Mouse (Mus musculus) T-helper 1 cell (primary cell): ENCODE measurements around the gene Plxnb2.

Source experiments
- in situ Hi-C: fragments of 300-600 bp; cut with MboI, MseI; formaldehyde crosslinking; loops from one replicate; pipeline ENCODE4 v1.15.1; 2025; ENCODE audit warnings: high pct_unique_total_duplicates

Gene Plxnb2

DNA sequence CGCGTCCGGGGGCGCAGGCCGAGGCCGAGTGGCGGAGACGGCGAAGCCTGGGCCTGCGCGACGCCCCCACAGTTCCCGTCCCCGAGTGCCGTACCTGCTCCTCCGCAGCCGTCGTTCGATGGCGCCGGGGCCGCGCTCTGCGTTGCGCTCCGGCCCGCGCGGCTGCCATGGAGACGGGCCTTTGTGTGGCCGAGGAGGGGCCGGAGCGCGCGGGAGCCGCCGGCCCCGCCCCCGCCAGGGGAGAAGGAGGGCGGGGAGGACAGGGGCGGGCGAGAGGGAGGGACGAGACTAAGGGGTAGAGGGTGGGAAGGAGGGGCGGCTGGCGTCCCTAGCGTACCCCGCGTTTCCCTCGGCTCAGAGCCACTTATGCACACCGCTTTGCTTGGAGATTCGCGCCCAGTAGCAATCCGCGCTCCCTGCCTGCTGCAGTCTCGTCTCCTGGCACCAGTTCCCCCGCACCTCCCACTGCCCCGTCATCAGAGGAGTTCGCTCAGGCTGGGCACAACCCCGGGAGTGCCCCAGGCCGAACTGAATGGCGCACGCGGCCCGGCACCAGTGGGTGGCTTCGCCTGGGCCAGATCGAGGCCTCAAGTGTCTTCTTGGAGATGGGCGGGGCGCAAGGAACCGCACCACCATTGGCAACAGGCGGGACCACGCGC lies at the start of gene Plxnb2:
Plxnb2 (minus strand) TSS at position 218 of the 659 bp plus-strand sequence.
- in situ Hi-C loops: no loop called here

DNA sequence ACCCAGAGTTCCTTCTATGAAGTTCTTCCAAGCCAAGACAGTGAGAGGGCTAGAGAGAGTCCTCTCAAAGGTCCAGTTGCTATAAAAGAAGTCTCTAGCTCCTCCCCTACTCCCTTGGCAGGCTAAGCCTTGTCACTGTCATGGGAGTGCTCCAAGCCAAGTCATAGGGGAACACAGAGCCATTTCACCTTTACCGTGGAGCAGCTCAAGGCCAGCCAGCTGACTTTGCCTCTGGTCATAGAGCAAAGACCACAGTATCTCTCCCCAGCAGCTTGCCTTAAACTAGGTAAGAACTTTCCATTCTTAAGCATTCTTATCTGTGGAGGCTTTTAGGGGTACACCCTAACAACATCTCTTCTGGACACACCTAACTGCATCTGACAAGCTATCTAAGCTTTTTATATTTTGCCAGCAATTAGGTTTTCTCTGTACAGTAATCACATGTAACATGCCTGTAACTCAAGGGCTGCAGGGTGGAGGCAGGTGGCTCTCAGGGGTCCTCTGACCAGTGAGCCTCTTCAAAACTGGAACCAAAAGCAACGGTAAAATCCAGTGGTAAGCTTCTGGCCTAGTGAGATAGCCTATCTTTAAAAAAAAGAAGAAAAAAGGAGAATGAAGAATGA lies 35.1 kb upstream of the Plxnb2 start:
- in situ Hi-C loops: no loop called here

DNA sequence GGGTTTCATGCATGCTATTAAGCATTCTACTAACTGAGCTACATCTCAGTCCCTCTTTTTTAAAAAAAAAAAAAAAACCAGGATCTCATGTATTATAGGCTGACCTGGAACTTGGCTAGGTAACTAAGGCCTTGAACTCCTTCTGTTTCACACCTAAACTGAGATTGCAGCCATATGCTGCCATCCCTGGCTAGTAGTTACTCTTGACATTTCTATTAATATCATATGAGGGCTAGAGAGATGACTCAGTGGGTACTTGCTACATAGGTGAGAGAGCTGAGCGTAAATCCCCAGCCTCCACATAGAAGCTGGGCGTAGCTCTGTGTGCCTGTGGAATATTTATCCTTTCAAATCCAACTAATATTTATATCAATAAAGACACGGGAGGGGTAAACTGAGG lies 34.4 kb upstream of the Plxnb2 start:
- in situ Hi-C loops: no loop called here

DNA sequence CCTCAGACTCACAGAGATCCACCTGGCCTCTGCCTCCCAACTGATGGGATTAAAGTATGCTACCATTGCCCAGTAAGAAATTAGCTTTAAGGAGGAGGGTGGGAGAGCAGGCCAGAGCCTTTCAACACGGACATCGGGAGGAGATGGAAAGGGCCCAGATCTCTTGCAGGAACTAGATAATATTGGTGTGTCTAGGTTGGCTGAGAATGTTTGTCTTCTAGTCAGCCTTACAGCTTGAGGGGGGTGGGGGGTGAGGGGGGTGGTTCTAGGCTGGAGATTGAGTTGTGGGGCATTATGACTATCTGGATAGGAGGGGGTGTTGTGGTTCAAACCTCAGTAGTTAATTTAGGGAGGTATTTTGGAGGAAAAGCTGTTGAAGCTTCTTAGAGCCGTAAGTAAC lies 32.9 kb upstream of the Plxnb2 start:
- in situ Hi-C loops: no loop called here

DNA sequence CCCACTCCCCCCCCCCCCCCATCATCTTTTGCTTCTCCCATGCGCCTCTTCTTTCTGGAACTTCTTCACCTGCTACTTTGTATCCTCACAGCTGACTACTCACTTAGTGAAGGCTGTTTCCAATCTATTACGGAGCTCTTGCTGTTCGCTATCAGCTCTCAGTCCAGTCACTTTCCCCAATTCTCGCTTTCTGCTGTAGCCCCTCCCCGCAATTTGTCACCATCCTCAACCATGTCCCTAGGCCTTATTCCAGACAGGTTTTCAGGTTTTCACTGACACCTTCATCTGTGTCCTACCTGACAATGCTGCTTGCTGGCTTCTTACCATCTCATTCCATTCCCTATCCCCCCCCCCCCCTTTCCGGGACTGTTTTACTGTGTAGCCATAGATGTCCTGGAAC lies 31.9 kb upstream of the Plxnb2 start:
- in situ Hi-C loops: no loop called here

DNA sequence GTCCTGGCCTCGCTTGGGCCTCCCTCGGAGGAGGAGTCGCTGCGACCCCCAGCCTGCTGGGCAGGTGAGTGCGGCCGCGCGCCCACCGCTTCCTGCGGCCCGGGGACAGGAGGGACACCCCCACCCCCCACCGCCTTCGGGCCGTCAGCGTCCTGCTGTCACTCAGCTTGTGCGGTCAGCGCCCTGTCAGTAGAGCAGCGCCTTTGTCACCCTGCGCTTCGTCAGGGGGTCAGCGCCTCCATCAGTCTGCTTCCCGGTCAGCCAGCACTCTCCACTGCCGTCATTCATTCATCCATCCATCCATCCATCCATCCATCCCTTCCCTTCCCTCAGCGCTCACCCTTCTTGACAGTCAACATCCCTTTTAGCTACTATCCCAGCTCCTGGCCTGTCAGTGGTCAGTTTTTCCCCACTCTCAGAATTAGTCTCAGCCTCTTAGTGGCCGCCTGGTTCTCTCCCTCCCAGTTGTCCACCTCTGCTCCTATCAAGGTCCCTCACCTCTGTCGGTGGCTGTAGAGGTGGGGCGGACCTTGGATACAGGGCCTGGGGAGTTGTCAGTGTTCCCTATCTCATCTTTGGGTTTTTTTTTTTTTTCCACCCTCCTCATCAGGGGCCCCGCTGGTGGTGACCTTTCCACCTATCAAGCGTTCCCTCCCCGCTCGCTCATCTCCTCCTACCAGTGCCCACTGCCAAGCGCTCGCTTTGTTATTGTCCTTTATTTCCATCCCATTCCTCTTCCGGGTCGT lies 31.3 kb upstream of the Plxnb2 start:
- in situ Hi-C loops: no loop called here

DNA sequence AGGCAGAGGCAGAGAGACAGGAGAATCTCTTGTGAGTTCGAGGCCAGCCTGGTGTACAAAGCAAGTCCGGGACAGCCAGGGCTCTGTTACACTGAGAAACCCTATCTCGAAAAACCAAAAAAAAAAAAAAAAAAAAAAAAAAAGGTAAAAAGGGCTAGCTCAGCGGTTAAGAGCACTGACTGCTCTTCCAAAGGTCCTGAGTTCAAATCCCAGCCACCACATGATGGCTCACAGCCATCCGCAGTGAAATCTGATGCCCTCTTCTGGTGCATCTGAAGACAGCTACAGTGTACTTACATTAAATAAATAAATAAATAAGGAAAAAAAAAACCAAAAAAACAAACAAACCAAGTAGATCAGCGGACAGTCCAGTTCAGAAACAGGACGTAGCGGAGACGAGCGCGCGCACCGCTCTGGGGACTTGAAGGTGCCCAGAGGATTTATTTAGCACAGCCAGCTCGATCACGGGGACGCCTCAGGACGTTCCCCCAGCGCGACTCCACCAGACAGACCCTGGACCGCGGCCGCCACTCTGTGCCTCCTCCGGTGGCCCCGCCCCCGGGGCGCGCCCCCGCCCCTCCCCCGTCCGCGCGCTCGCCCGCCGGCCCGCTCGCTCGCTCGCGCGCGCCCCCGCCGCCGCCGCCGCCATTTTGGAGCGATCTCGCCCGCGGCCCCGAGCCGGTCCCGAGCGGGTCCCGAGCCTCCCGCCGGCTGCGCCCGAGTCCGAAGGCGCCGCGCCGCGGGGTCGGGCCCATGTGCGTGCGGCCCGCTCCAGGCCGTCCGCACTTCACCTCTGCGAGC lies 30.5 kb upstream of the Plxnb2 start, which contains the start of gene Ppp6r2:
Ppp6r2 (plus strand) TSS at position 639 of the 801 bp plus-strand sequence.
- in situ Hi-C loops: no loop called here

DNA sequence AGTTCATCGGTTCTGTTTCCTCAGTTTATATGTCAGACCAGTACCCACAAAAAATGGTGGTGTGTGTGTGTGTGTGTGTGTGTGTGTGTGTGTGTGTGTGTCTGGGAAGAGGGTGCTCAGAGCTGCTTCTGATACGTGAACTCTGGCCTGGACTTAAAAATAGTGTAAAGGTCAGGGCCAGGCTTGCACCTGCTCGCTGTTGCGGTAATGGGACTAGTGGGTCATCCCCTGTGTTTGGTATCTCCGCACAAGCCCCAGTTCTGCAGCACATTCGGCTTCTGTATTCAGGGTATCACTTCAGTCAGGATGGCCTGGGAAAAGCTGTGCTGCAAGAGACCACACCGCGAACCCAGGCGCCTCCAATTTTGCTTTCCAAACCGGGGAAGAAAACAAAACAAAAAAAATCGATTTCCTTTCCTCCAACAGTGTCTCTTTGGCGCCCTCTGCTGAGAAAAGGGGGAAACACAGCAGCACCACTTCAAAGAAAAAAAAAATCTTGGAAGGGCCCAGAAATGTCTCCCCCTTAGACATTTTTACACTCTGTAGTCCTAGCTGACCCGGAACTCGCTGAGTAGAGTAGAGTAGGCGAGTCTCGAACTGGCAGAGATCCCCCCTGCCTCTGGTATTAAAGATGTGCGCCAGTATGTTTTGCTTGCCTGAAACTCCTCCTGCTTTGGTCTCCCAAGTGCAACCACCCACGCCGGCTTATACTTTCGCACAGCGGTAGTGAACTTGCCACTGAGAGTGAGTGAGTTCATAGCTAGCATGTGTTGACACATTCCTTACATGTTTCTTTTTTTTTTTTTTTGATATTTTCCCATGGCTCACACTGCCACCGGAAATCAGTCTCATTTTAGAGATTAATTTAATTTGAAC lies 29.5 kb upstream of the Plxnb2 start:
- in situ Hi-C loops: no loop called here

DNA sequence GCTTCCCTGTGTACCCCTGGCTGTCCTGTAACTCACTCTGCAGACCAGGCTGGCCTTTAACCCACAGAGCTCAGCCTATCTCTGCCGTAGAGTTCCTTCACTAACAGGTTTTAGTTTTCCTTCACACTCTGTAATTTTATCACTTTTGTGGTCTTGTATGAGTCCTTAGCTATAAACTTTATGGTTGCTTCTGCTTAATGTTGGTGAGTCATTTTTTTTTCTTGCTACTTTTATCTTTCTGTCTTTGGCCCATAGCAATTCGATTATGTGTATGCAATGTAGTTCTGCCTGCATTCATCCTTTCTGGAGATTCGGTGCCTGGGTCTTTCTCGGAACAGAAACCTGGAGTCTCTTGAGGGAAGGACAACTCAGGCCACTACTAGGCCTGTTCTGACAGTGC lies 26.9 kb upstream of the Plxnb2 start:
- in situ Hi-C loops: no loop called here

DNA sequence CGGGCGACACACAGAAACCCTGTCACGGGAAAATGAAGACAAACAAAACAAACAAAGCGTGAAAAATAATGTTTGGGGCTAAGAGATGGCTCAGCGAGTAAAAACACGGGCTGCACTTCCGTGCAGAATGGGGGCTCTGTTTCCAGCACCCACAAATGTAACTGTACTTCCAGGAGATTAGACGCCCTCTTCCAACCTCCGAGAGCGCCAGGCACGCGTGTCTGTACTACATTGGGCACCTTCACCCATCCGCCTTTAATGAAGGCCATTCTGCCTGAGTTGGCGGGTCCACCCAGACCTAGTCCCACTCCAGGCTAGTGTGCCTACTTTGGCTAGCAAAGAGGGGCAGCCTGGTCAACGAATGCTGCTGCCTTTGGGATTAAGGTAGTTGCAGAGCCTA lies 16.5 kb upstream of the Plxnb2 start:
- in situ Hi-C loops: no loop called here

DNA sequence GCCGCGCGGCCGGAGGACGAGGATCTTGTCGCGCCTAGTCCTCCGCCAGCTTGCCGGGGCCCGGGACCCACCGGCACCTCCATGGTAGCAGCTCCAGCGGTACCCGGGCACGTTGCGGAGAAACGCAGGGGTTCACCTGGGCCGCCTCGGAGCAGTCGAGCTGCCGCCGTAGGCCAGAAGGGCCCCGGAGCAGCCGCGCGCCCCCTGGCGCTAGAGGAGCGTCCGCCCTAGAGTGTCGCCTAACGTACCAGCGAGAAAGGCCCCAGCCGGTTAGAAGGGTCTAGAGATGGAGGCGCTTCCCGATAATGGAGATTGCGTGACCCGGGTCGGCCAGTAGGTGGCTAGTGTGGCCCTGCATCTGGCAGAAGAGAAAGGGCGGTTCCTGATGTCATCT lies 15.7 kb upstream of the Plxnb2 start, which contains the start of gene Dennd6b:
Dennd6b (minus strand) TSS at position 184 of the 394 bp plus-strand sequence.
- in situ Hi-C loops: no loop called here

DNA sequence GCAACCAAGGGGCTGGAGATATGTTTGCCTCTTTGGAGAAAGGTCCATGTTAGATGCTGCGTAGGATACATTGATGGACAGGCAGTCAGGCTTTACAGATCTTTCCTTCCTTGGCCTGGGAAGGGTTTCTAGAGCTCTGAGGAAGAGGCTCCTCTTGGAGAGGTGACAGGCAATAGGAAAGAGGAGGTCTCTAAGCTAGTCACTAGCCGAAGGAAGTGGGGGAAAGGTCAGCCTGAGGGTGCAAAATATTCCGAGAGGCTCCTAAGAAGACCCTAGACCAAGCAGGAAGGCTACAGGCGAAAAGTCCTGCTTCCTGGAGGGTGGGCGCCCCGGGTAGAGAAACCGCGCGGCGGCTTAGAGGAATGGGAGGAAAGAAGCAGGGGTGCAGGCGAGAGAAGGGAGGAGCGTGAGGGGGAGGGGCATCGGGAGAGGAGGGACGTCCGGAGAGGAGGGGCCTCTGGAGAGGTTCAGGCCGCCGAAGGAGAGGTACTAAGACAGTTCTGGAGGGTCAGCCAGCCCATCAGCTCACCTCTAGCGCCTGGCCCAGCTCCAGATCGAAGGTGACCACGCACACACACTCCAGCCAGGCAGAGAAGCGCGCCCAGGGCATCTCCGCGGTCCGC lies 15.2 kb upstream of the Plxnb2 start:
- in situ Hi-C loops: no loop called here

DNA sequence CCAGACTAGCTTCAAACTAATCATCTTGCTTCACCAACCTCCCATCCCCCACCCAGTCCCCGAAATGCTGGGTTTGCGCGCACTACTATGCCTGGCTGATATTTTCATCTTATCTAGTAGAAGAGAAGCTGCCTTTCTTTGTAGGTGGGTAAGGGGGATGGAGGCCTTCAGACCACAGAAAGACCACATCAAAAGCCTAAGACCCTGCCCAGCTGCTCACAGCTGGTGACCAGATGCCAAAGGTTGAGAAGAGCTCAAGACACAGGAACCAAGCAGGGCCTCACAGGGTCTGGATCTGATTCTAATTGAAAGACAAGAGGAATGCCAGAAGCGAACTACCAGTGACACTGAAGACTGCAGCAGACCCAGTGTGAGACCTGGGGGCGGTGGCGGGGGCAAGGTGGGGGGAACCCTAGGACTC lies 14.7 kb upstream of the Plxnb2 start:
- in situ Hi-C loops: no loop called here

DNA sequence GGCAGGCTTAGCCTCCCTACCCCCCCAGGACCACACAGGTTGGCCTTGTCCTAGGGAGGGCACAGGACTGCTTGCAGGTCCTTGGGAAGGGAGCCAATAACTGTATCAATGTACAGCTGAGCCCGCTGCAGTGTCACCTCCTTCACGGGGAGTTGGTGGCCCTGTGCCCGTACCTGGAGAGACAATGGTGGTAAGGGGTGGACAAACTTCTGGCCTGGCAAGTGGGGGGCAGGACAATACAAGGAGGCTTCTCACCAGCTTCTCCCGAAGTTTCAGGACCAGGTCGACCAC lies 4.3 kb upstream of the Plxnb2 start:
- in situ Hi-C loops: no loop called here

DNA sequence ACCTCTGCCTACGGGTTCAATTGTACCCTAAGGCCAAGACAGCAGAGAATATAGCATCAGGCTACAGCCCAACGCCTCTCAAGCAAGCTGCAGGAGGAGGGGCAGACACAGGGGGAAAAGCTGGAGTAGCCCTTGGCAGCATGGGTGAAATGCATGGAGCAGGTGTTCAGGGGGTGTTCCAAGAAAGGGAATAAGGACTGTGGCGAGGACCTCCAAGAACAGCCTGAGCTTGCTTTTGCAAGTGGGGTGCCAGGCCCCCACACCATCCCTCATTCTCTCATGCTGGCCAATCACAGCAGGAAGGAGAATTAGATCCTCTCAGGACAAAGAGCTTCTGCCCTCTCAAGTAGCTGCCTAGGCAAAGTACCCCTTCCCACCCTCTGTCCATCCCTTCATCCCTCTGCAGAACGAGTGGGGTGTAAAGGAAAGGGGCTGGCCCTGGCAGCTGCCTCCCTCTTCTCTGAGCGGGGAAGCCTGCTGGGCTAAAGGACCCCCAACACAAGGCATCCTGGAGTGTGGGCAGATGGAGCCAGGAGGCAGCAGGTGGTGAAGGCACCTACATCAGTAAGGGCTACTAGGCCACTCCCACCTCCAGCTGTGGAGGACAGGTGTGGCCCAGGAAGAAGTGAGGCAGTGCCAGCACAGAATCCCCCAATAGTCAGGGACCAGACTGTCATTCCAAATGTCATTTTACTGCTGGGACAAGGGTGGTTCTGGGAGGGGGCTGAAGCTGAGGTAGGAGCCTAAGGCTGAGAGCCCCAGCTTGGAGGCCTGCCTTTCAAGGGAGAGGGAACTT lies 3.8 kb upstream of the Plxnb2 start:
- in situ Hi-C loops: no loop called here

DNA sequence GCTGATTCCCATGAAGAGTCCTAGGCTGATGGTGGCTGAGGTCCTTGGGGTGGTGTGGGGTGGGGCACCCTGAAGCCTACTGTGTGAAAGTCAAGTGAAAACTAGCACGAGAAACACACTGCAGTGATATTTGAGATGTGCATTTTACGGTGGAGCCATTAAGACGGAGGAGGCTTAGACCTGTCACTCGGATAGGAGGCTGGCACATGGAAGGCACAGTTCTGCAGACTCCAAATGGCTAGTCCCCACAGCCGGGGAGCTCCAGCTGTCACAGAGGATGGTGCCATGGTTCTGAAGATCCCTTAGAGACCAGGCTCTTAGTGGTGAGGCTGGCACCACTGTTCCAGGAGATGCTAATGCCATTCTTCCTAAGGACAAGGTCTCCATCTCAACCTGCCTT lies 2.3 kb upstream of the Plxnb2 start:
- in situ Hi-C loops: no loop called here

DNA sequence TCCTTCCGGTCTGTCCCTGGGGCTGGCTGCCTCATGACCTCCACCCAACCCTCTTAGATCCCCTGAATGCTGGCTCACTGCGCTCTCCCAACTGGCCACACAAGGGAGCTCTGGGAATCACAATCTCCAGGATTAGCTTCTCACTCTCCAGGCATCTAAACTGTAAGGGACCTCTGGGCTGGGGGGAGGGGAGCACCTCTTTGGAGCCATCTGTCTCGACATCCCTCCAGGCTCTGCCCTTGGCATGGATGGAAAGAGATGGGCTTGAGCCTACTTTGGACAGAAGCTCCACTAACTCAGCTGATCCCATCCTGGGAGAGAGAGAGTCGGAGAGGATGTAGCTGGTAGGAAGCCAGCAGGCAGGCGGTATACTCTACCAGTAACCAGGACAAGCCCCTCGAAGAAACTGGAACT lies 1.7 kb upstream of the Plxnb2 start:
- in situ Hi-C loops: no loop called here

DNA sequence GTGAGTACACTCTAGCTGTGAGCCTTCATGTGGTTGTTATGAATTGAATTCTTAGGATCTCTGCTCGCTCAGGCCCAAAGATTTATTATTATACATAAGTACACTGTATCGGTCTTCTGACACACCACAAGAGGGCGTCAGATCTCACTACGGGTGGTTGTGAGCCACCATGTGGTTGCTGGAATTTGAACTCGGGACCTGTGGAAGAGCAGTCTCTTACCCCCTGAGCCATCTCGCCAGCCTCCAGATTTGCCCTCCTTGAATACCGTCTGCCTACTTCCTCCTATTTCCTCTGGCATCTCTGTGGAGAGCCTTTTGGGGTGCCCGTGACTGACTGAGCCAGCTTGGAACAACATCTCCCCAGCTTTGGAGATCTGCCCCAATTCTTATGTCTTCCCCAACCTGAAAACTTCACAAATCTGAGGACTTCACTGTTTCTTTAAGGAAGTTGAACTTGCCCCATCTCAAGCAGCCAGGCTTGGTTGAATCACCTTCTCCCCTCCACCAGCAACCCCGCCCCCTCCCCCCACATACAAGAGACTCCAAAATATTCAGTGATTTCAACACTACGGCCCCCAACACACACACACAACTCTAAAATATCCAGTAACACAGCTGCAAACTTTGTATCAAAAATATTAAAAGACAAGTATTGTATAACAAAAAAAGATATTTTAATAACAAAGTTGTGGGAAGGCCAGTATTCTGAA lies 1.1 kb upstream of the Plxnb2 start:
- in situ Hi-C loops: no loop called here

DNA sequence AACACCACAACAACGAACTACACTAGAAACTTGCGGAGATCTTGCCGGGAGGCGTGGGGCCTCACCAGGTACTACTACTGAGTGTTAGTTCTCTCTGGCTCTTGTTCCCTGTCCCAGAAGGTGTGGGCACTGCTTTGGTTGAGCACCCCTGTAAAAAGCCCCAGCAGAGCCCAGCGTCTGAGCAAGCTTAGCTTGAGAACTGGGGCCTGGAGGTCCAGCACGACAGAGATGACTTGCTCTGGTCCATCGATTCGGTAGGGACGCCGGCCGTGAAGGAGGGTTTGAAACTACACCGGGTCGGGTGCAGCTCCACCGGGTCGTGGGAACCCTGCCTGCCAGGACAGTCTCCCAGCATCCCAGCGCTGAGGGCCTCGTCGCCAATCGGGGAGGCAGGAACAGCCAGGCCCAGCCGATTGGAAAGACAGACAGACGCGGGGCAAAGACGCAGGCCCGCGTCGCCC lies 477 bp downstream of the Plxnb2 start:
- in situ Hi-C loops: no loop called here
